Mouse (Mus musculus) lung, postnatal 4 days (tissue): ENCODE measurements around the gene Irx4.

Experiments used
- DNase-seq, 2 experiments: peaks; one replicate each; pipeline ENCODE4 v3.0.0; 2021

Irx4 gene

DNA sequence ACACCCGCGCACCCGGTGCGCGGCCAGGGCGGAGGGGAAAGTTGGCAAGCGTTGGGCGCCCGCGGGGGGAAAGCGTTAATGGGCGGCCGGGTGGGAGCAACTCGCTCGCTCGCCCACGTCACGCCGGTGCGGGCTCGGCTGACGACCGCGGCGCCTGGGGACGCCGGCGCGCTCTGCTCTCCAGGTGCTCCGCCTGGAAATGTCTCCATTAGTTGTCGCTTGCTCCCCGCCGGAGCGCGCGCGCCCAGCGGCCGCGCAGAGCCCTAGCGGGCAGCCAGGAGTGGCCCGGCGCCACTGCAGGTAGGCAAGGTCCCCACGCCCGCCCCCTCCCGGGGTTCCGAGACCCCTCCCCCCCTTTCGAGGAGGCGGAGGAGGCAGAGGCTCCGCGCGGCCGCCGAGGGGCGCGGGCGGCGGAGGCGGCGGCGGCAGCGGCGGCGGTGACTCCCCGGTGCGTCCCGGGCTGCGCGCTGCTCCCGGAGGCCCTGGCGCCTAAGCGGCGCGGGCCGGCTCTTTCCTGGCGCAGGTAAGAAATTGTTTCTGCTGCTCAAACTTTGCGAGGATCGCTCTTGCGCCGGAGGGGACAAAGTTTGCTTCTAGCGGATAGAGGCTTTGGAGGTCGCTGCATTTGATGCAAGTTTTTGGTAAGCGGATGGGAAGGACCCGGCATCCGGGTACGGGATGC is at the start of gene Irx4:
Irx4 (plus strand) TSS at position 126 of the 682 bp plus-strand sequence.
- DNase-seq = no peak

DNA sequence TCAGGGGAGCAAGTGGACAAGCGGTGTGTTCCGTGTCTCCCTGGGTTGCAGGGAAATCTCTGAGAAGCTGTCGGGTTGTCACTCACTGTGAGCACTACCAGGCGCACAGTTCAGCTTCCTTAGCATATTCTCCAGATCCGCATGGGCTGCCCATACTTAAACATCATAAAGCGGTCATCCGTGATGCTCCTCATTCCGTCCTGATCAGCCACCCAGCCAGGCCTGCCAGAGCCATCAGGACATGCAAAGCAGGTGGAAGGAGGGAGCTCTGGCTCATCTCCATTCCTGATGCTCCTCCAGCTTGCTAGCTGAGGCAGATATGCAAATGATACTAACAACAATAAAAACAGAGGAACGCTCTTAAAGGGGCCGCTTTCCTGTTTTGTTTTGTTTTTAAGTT is 46.0 kb upstream of the Irx4 start:
- DNase-seq = no peak

DNA sequence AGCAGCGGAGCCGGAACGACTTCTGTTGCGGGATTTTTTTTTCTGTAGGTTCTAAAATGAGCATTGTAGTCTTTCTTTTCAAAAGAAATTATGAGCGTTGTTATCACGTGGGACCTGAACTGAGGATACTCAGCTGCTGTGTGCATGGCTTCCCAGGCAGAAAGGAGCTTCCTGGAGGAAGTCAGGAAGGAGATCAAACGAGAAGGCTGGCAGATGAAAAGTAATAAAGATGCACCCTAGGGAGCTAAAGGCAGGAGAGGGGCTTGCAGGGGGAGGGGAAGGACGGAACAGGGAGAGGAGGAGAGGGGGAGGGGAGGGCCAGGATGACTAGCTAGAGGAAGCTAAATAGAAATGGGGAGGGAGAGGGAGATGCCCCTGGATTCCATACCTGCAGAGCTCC is 23.8 kb upstream of the Irx4 start:
- DNase-seq = no peak

DNA sequence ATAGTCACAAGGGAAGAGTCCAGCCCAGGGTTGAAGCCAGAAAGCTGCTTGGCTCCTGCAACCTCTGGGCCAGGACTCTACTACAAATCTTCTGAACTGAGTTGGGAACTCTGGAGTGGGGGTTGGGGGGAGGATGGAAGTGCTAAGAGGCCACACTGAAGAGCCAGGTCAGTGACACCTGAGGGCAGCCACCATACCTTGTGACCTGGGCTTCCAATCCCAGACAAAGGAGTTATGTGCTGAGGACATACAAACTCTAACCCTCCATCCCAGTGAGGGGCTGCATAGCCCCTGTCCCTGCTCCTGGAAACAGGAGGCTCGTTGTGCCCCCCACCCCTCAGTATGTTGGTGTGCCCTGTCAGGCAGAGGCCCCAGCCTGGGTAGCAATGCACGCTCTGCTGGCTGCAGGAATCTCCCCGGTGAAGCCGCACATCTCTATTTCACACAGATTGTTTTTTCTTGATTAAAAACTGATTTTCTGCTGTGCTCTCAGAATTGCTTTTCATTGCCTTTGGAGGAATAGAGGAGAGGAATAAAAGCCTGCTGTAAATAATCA is 21.0 kb upstream of the Irx4 start:
- DNase-seq = no peak

DNA sequence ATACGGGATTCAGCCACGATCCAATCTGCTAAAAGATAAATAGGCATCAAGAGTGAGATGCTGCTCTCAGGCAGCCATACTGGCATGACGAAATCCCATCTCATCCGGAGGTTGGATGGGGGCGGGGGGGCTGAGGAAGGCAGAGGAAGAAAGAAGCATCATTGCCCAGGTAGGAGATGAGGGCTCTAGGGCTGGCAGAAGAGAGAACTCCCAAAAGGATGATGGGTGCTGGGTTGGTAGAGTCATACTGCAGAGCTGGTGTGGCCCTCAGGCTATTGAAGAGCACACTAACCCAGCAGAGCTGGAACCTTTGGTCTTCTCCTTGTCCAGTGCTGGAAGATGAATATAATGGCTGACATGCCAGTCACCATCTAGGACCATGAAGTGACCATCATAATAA is 17.7 kb upstream of the Irx4 start:
- DNase-seq = no peak

DNA sequence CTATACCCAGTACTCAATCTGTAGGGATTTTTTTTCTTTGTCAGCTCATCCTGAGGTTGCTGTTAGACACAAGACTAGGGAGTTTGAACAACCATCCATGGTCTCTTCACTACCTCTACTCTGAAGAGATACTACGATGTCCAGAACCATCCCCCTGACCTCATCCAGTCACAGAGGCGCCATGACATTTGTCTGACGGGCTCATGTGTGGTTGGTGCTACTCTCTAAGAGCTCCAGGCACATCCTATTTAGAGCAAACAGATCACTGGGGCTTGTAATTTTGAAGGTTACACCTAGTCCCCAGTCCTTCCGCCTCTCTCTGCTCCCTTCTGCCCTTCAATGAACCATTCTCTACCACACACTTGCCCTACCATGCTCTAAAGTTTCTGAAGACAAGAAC is 13.3 kb upstream of the Irx4 start:
- no peak for DNase-seq

DNA sequence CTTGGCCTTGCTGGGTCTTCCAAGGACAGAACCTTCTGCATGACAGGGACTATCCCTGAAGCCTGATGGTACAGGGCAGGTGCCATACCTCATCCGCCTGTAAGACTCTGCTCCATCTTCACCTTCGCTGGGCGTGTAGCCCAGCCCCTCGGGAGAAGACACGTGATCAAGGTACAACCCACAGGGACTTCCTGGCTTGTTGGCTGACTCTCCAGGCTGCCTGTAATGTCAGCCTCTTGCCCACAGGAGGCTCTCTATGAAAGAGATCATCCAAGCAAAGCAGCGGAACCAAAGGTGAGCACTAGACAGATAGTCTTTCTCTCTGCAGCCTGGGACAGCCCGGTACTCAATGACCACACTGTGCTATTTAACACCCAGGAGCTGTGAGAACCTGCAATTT is 9.1 kb upstream of the Irx4 start:
- DNase-seq = no peak

DNA sequence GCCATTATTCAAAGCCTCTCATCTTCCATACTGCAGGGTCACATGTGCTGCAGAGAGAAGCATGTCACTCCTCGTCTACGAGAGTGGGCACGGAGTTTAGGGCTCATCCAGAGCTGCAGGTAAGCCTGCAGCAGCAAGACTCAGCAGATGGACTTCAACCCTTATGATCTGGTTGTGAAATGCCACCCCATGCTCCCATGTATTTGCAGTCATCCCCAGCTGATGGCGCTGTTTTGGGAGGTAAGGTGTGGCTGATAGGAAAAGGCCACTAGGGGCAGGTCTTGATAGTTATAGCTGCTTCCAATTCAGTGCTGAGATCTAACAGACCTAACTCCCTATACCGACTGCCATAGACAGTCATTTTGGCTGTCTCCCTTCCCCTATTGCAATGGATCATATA is 8.3 kb upstream of the Irx4 start:
- no peak for DNase-seq

DNA sequence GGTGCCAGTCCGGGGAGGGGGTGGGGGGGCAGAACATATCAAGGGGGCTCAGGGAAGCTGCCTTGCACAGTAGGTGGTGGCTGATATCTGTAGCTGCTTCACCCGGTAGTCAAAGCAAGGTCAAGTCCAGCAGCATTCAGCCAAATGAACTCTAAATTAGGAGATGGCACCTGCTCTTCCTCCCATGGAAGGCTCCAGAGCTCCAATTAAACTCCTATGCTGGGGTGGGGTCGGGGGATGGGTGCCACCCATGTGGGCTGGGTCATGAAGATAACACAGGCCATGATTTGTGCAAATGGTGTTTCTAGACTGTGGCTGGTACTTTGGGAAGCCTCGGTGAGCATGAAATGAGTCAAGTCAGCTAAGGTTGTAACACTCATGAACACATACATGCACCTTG is 1.9 kb upstream of the Irx4 start:
- DNase-seq = no peak

DNA sequence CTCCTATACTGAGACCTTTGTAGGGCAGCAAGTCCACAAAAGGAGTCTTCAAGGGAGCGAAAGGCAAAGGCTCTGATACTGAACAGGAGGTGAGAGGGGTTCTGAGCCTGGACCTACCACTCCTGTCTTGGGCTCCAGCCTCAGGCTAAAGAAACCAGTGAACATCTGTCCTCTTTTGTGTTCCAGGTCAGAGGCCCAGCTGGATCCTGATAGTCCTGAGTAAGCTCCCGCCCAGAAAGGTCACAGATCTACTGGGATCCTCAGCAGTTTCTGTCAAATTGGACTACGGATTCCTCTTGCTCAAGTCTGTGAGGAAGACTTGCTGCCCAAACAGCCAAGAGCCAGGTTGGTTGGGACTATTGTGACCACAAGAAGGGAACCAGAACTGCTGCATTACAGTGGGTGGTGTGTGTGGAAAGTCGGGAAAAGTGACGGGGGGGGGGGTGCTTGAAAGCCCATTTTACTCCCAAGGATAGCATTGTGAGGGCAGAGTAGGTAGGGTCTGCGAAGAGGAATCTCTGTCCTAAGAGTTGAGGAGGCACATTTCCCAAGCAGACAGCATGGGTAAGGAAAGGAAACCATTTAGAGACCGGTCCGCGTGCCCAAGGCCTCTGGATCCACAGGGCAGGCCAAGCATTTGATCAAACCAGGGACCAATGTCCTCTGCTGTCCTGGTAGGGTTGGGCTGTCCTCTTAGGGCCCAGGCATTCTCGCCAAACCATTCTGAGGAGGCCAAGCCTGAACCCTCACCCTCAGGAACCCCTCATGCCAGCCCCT is 514 bp upstream of the Irx4 start:
- no peak for DNase-seq

DNA sequence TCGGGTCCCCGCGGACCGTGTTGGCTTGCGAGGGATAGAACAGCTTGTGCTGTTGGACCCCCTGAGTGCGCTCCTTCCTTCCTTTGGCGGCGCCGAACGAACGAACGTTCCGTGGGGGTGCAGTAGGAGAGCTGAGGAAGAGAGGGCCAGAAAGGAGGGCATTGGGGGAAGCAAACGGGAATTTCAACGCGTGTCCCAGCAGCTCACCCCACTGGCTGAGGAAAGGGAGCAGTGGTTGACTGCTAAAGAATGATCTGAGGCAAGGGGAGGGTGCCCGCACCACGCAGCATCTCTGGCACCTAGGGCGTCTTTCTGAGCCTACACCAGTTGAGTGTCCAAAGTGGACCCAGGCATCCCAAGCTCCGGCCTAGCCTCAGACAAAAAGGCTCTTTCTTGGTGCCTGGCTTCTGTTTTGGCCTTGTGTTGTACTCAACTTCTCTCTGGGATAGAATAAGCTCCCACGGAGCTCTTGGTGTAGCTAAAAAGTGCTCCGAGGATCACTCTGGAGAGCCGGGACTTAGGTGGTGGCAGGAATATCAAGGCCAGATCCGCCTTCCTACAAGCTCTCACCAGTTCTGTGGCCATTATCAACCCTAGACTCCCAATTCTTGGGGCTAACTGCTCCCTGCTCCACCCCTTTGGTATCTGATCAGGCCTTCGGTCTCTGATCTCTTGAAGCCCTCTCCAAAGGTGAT is 904 bp downstream of the Irx4 start:
- DNase-seq = no peak

DNA sequence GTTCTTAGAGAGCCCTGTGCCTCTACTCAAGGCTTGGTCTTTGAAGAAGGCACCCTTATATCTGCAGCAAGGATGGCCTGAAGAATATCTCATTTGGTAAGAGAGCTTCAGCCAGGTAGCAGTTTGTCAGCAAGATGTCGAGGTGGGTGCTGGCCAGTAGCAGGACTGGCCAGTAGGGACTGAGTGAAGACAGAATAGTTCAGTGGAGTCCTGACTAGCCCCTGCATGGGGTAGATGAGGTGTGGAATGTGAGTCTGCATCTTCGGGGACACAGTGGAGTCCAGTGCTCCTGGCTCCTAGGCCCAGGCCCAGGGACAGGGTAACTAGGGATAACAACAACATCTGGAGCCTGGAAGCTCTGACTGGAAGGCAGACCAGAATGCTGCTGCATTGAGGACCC is 1.6 kb downstream of the Irx4 start:
- no peak for DNase-seq

DNA sequence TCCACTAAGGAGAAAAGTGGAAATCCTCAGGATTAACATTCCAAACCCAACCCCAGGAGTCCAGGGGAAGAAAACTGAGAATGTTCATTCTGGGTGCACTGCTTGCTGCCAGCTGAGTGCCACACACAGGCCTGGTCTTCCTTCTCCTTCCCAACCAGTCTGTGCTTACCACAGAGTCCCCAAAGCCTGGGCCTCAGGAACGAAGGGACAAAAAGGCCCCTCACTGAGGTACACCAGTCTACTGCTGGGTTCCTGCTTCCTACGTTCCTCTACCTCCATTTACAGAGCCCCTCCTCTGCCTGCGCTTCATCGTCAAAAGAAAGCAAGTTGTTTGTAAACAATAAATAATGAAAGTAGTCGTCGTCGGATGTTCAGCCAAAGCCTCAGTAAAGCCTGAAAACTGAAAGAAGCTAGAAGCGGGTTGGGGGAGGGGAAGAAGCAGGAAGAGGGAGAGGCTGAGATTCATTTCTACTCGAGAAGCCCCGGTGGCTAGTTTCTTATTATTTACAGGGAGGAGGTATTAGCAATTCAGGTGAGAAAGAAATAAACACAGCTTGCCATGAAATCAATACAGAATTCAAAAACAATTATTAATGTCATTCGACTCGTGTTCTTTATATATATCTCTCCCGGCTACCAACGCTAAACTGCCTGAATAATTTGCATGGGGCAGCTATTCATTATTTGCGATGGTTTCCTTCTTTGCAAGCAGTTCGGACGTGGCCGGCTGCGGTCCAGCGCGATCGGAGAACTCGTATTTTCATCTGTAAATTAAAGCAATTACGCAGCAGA is 2.3 kb downstream of the Irx4 start:
- DNase-seq = no peak

DNA sequence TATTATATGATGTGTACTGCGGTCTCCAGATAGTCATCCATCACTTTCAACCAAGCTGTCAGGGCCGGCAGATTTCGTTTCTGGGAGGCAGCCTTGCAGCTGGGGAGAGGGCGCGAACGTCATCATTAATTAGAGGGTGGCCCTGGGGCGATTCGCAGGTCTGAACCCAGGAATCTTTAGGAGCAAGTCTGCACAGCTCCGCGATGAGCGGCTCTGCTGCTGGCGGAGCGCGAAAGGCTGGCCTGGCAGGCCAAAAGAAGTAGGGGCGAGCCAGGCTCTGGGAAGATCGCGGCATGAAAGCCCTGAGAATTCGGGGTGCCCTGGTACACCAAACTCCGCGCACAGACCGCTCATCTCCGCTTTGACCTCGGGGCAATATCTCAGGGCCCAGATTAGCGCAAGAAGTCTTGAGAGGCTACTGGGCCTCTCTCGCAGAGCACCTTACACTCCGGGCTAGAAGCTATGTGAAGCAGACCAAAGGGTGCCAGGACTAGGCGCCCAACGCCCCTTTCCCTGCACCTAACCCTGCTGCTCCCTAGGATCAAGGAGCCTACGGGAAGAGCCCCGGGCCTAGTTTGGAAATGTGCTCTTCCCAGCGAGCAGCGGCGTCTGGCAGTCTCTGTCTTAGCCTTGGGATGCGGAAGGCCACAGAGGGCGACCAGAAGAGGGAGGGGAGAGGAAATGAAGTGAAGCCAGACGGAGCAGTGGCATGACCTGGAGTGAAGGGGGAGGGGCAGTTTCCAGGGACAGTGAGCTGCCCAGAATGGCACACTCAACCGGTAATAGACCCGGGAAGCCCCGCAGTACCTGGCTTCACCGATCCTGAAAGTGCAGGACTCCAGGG is 3.1 kb downstream of the Irx4 start:
- DNase-seq = no peak

DNA sequence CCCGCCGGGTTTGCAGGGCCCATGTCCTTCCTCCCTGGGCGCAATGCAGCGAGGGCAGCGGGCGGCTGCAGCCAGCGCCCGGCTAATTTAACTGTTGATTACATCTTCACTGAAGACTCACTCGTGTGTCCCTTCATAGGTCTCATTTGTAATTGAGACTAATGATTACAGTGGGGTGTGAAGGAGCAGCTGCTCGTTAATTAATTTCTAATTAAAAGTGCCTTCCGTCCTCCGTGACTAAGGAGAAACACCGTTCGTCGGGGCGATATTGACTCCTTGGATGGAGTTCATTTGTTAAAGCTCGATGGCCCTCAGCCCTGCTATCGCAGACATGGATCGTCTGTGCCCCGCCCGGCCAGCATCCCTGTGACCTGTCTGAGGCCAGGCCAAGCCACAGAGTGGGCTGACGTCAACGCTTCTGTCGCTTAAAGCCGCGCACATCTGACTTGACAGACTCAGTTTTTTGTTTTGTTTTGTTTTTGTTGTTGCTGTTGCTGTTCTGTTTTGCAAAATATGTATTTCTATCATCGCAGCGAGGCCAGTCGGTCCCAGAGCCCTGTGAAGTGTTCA is 4.0 kb downstream of the Irx4 start:
- DNase-seq = no peak

DNA sequence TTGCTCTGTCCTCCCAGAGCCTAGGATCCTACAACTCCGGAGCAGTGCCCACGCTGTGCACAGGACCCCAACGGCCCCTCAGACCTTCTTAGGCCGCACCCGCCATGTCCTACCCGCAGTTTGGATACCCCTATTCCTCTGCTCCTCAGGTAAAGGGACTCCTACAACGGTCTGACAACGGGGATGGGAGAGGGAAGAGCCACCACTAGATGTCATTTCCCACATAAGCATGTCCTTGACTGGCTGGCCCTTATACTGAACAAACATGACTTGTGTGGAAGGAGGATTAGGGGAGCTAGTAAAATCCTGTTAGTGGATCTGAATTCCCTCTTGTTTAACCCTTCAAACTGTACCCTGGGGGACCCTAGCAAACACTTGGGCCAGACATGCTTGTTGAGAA is 4.6 kb downstream of the Irx4 start:
- DNase-seq = no peak

DNA sequence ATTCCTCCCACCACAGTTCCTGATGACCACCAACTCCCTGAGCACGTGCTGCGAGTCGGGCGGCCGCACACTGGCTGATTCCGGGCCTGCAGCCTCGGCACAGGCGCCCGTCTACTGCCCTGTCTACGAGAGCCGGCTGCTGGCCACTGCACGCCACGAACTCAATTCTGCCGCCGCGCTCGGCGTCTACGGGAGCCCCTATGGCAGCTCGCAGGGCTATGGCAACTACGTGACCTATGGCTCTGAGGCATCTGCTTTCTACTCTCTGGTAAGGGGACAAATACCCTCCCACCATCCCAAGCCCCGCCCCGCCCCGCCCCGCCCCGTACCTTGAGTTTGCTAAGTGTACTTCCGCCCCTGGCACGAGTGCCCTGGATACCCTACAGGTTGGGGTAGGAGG is 5.2 kb downstream of the Irx4 start:
- no peak for DNase-seq

DNA sequence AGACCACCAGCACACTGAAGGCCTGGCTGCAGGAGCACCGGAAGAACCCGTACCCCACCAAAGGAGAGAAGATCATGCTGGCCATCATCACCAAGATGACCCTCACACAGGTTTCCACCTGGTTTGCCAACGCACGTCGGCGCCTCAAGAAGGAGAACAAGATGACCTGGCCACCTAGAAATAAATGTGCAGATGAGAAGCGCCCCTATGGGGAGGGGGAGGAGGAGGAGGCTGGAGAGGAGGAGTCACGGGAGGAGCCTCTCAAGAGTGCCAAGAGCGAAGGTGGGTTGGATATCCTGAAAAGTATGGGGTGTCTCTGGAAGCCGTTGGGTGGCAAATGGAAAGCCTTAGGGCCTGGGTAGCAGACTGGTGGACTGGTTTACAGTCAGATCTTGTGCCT is 7.3 kb downstream of the Irx4 start:
- DNase-seq = no peak

DNA sequence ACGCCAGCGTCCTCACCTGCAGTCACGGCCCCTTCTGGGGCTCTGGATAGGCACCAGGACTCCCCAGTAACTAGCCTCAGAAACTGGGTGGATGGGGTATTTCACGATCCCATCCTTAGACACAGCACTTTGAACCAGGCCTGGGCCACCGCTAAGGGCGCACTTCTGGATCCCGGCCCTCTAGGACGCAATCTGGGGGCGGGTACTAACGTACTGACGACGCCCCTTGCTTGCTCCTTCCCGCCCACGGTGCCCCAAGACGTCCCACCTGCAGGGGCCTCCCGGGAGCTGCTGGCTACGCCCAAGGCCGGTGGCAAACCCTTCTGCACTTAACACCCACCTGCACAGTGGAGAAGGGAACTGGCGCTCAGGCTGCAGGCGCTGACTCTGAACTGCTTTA is 8.4 kb downstream of the Irx4 start:
- DNase-seq = peak in 1 of 2 experiments; percentile 15

DNA sequence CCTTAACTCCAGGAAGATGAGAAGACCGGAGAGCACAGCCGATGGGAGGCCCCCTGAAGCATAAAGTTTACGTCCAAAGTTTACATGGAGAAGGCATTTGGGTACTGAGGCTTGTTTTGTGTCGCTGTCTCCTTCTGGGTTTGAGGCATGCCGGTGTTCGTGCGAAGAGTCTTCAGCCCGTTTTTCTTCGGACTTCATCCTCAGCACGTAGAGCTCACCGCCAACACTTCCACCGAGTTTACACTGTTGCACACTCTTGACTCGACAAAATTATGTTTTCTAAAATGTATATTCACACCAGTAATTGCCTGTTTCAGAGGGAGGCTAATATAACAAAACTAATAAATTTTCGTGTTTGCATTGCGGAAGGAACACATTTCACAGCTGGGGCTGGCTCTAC is 9.0 kb downstream of the Irx4 start:
- no peak for DNase-seq

DNA sequence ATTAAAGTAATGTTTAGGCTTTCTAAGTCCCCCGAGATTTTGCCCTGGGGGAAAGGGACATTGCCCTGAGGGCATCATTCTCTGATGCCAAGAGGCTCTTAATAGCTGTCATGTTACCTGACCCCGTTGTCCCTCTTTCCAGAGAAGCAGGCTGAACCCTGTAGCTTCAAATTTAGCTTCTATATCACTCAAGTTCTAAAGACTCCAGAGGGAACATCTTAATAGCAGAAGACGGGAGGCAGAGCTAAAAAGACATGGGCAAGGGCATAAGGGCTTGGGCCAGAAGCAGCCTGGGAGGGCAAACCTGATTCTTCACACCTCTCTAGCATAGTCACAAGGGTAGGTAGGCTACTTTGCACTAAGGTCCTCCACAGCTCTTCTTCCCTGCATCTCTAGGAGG is 9.6 kb downstream of the Irx4 start:
- DNase-seq = no peak
